Mouse (Mus musculus): ENCODE measurements around the gene Pgpep1. TPM values are rescaled to one million over a fixed set of nuclear protein-coding genes. Genes with fewer than 3 reads are reported as not detected.

The Pgpep1 gene
- polyA plus RNA-seq, 1 experiment from 2014 or later: 141 TPM

DNA sequence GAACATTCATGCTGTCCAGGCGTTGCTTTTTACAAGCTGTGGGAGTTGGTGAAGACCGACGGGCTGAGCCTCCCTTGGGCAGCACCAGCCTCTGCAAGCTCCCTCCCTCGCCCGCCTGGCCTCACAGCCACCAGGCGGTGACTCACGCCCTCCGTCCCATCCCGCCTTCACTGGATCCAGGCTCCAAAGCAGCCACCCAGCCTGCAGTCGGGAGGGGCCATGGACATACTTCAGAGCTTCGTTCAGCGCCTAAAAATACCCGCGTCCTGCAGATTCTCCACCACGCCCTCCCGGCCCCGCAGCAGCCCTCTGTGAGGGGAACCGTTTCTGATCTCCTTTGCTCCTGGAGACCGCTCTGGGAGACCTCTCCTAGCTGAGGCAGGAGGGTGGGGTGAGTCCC is 22.0 kb upstream of the Pgpep1 start:
- Histone ChIP-seq H3K4me1 (replicated peaks) (peaks cover 21% of the 10 kb centered on the region), H3K27ac (peak overlapping the region; percentile 63), H3K27me3 (ENCODE audit: insufficient read depth, poor library complexity, severe bottlenecking) (peaks cover 3% of the 10 kb centered on the region; the same call in 1 of the 2 replicates), H3K4me3 (peak overlapping the region; percentile 10; the same call in 1 of the 2 replicates), H3K36me3 (peaks cover 29% of the 10 kb centered on the region), H3K9me3 (no peaks in the 10 kb centered on the region)
- 10% methylated on average over 19 of the region's 19 CpGs for WGBS
- DNase-seq (ENCODE audit: low spot score): peak; percentile 43

DNA sequence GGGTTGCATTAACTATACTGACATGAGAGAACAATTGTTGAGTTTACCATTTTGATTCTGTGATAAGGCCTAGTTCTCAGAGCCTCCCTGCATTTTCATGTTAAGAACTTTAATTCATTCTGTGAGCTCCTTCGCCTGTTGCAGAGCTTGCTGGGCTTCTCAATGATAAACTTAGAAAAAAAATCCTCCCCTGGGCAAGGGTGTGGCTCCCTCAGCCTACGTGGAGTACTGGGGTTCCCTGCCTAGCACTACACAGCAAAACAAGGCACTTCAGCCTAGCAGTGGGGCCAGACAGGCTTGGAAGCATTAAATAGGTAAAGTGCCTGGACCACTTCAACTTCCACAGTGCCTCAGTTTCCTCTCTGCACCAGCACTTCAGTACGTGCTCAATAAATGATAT is 21.2 kb upstream of the Pgpep1 start:
- Histone ChIP-seq H3K9me3 (no peaks in the 10 kb centered on the region), H3K27me3 (ENCODE audit: insufficient read depth, poor library complexity, severe bottlenecking) (peaks cover 3% of the 10 kb centered on the region; the same call in 1 of the 2 replicates), H3K4me3 (no peak overlapping the region), H3K27ac (no peak overlapping the region), H3K4me1 (replicated peaks) (peaks cover 21% of the 10 kb centered on the region), H3K36me3 (peaks cover 34% of the 10 kb centered on the region)
- DNase-seq (ENCODE audit: low spot score): no peak
- WGBS: 75% methylated on average over 3 of the region's 3 CpGs

DNA sequence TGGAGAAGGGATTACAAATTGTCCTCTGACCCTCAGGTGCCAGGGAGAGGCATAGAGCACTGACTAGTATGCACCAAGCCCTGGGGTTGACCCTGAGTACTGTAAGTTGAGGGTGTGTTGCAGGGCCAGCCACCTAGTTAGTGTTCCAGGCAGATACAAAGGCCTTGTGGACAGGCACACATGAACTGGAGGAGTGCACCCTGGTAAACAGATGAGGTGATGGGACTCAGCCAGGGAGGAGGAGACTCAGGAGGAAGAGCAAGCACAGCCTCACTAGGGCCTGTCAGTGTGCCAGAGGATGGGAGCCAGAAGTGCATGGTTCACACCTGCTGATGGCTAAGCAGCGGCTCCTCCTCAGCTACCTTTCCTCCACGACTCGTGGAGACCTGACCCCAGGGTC is 19.9 kb upstream of the Pgpep1 start:
- Histone ChIP-seq H3K27me3 (ENCODE audit: insufficient read depth, poor library complexity, severe bottlenecking) (peaks cover 3% of the 10 kb centered on the region; the same call in 1 of the 2 replicates), H3K9me3 (no peaks in the 10 kb centered on the region), H3K4me3 (no peak overlapping the region), H3K27ac (0 out of 2 replicates have a peak overlapping the region, but pooled peaks have one; percentile 24), H3K4me1 (replicated peaks) (peaks cover 21% of the 10 kb centered on the region), H3K36me3 (peaks cover 41% of the 10 kb centered on the region)
- WGBS: 82% methylated on average over 3 of the region's 3 CpGs
- no peak for DNase-seq (ENCODE audit: low spot score)

DNA sequence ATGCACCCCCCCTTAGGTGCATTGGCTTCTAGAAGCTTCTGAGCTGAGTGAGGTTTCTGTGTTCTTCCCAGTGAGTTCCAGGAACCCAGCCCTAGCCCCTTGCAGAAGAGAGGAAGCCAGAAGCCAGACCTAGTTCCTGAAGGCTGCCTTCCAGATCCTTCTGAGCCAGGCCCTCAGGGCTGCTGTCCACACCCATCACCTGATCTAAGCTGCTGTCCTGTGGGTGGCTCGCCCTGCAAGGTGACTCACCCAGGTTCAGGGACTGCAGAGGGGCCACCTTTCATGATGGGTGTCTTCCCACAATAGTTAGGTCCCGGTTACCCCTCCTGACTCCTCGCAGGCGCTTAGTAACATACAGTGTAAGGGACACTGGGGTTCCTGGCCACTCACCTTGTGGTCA is 19.2 kb upstream of the Pgpep1 start:
- H3K9me3 ChIP-seq: no peaks in the 10 kb centered on the region
- H3K27ac ChIP-seq: no peak overlapping the region
- H3K4me3 ChIP-seq: no peak overlapping the region
- H3K36me3 ChIP-seq: peaks cover 41% of the 10 kb centered on the region
- WGBS: 86% methylated on average over 4 of the region's 4 CpGs
- peaks cover under 1% of the 10 kb centered on the region; the same call in 1 of the 2 replicates for H3K27me3 ChIP-seq (ENCODE audit: insufficient read depth, poor library complexity, severe bottlenecking)
- H3K4me1 ChIP-seq (replicated peaks): peaks cover 22% of the 10 kb centered on the region
- no peak for DNase-seq (ENCODE audit: low spot score)

DNA sequence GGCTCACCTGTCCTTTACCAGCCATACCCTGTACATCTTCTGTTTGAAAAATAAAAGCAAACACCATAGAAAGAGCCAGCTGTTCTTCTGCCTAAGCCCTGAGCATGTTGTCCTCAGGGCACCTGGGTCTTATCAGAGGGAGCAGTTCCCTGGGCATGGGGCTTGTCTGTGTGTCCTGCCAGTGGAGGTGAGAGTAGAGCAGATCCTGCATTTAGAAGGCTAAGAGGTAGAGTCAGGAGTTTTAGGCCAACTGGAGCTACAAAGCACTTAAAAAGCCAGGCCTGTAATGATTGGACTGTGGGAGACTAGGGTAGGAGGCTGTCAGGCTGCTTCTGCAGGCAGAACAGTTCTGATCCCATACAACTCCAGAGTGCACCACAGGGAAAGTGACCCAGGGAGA is 18.5 kb upstream of the Pgpep1 start:
- Histone ChIP-seq H3K9me3 (no peaks in the 10 kb centered on the region), H3K27ac (no peak overlapping the region), H3K27me3 (ENCODE audit: insufficient read depth, poor library complexity, severe bottlenecking) (no peaks in the 10 kb centered on the region; the same call in 1 of the 2 replicates), H3K4me3 (no peak overlapping the region), H3K4me1 (replicated peaks) (peaks cover 25% of the 10 kb centered on the region), H3K36me3 (peaks cover 41% of the 10 kb centered on the region)
- no peak for DNase-seq (ENCODE audit: low spot score)

DNA sequence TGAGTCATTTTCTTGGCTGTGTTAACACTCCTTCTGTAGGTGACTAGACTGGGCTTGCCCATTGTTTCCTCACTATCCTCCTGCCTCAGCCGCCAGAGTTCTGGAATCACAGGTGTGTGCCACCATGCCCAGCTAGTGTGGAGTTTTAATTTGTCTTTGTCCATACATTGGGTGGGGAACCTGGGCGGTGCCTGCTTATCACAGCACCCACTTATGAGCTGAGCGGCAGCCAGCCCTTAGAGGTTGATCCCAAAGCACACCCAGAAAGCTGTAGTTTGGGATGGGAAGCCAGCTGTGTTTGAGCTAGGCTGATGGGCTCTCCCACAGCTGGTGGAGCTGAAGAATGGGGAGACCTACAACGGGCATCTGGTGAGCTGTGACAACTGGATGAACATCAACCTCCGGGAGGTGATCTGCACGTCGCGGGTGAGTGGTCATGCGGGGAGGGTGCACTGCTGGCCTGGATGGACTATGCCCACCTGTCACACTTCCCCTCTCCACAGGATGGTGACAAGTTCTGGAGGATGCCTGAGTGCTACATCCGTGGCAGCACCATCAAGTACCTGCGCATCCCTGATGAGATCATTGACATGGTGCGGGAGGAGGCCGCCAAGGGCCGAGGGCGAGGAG is 17.4 kb upstream of the Pgpep1 start:
- Histone ChIP-seq H3K27me3 (ENCODE audit: insufficient read depth, poor library complexity, severe bottlenecking) (no peaks in the 10 kb centered on the region; the same call in 1 of the 2 replicates), H3K4me3 (no peak overlapping the region), H3K27ac (peak overlapping the region; percentile 16; the same call in 1 of the 2 replicates), H3K36me3 (peaks cover 41% of the 10 kb centered on the region), H3K9me3 (no peaks in the 10 kb centered on the region), H3K4me1 (replicated peaks) (peaks cover 26% of the 10 kb centered on the region)
- no peak for DNase-seq (ENCODE audit: low spot score)
- WGBS: 93% methylated on average over 15 of the region's 15 CpGs

DNA sequence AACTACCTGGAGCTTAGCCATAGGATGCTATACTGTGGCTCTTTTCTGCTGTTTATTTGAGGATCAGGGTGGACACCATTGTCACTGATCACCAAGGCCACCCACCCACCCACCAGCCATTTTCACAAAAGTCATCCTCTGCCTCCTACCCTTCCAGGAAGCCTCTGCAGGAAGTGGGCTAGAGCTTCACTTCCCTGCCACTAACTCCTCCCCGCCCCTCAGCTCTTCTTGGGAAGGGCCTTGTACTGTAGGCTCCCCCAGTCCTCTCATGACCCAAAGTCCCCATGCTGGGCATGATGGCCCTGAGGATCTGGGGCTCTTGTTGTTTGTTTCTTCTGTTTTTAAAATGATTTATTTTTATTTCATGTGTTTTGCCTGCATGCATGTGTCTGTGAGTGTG is 15.1 kb upstream of the Pgpep1 start:
- no peak for DNase-seq (ENCODE audit: low spot score)
- Histone ChIP-seq H3K9me3 (no peaks in the 10 kb centered on the region), H3K27me3 (ENCODE audit: insufficient read depth, poor library complexity, severe bottlenecking) (no peaks in the 10 kb centered on the region), H3K36me3 (peaks cover 41% of the 10 kb centered on the region), H3K4me1 (replicated peaks) (peaks cover 31% of the 10 kb centered on the region), H3K4me3 (0 out of 2 replicates have a peak overlapping the region, but pooled peaks have one; percentile 71), H3K27ac (no peak overlapping the region)
- 87% methylated on average over 1 of the region's 1 CpGs for WGBS

DNA sequence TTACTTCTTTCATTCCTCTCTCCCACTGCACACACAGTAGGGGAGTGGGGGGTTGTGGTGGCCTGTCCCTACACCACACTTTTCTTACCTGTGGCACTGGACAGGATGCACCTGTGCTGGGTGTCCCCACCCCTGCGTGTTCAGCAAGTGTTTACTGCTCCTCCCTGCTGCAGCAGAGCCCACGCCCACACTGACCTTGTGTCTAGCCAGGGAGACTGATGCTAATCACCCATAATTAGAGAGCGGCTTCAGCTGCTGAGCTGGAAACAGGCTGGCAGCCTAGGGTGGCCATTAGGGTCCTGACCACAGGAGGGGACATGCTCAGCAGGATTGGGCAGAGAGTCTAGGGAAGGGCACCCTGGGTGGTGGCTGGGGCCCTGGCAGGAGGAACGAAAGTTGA is 14.5 kb upstream of the Pgpep1 start:
- peak overlapping the region; percentile 98 for H3K27ac ChIP-seq
- H3K4me3 ChIP-seq: peak overlapping the region; percentile 71

DNA sequence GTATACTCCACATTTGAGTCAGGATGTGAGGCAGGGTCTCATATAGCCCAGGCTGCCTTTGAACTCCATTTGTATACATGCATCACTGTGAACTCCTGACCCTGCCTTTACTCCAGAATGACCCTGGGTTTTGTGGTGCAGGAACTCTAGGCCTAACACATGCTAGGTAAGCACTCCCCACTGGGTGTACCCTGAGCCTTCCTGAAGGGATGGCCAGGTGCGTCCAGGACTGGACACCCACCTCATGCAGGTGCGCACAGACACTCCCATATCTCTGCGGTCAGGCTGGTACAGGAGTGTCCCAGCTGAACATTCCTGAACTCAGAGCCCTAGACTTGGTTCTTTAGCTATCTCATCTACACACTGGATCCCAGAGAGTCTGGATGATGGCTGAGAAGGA is 13.9 kb upstream of the Pgpep1 start:
- no peaks in the 10 kb centered on the region for H3K27me3 ChIP-seq (ENCODE audit: insufficient read depth, poor library complexity, severe bottlenecking)
- no peaks in the 10 kb centered on the region for H3K9me3 ChIP-seq
- H3K4me3 ChIP-seq: peak overlapping the region; percentile 71
- peak overlapping the region; percentile 98 for H3K27ac ChIP-seq
- peaks cover 31% of the 10 kb centered on the region for H3K4me1 ChIP-seq (replicated peaks)
- no peak for DNase-seq (ENCODE audit: low spot score)
- WGBS: 85% methylated on average over 3 of the region's 3 CpGs
- peaks cover 30% of the 10 kb centered on the region for H3K36me3 ChIP-seq

More for the DNA sequence above, 14.5 kb upstream of the Pgpep1 start:
- Histone ChIP-seq H3K36me3 (peaks cover 36% of the 10 kb centered on the region), H3K4me1 (replicated peaks) (peaks cover 31% of the 10 kb centered on the region), H3K9me3 (no peaks in the 10 kb centered on the region), H3K27me3 (ENCODE audit: insufficient read depth, poor library complexity, severe bottlenecking) (no peaks in the 10 kb centered on the region)
- WGBS: 88% methylated on average over 4 of the region's 4 CpGs
- no peak for DNase-seq (ENCODE audit: low spot score)

DNA sequence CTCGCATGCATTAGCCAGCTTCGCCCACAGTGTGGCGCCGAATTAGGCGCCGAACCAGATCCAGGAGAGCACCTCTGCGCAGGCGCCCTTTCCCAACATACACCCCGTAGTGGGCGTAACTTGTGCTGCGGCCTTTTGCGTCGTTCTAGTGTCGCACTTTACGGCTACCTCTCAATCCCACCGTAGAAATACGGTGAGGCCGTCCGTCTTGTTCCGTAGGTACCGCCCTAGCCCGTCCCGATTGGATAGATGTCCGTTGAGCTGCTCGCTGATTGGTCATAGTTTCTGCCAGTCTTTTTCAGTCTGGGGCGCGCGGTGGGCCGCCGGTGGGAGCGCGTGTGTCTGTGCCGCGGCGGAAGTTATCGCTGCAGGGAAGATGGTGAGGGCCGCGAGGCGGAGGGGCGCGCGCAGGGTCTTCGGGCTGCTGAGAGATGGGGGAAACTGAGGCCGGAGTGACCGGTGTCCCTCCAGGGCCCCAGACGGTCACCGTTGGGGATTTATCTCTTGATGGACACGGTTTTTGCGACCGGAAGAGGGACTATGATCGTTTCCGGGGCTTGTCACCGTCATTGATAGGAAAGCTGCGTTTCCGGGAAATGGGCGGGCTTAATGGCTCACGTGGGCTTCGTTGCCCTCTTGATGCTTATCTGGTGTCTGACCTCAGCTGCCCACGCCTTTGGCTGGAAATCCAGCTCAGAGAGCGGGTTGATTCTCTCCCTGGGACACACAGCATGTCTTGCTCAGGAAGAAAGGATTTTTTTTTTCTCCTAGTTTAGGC is 13.1 kb upstream of the Pgpep1 start, which contains the start of gene Lsm4:
Gene Lsm4 (plus strand): TSS at position 170 of the 778 bp plus-strand sequence.
- under 1% methylated on average over 60 of the region's 60 CpGs for WGBS
- peak; percentile 99 for DNase-seq (ENCODE audit: low spot score)
- Histone ChIP-seq H3K4me3 (peak within 1 kb of the TSS; percentile 71), H3K27me3 (ENCODE audit: insufficient read depth, poor library complexity, severe bottlenecking) (no peaks in the 10 kb centered on the region), H3K9me3 (no peaks in the 10 kb centered on the region), H3K36me3 (peaks cover 22% of the 10 kb centered on the region), H3K27ac (peak within 1 kb of the TSS; percentile 98), H3K4me1 (replicated peaks) (peaks cover 31% of the 10 kb centered on the region)

DNA sequence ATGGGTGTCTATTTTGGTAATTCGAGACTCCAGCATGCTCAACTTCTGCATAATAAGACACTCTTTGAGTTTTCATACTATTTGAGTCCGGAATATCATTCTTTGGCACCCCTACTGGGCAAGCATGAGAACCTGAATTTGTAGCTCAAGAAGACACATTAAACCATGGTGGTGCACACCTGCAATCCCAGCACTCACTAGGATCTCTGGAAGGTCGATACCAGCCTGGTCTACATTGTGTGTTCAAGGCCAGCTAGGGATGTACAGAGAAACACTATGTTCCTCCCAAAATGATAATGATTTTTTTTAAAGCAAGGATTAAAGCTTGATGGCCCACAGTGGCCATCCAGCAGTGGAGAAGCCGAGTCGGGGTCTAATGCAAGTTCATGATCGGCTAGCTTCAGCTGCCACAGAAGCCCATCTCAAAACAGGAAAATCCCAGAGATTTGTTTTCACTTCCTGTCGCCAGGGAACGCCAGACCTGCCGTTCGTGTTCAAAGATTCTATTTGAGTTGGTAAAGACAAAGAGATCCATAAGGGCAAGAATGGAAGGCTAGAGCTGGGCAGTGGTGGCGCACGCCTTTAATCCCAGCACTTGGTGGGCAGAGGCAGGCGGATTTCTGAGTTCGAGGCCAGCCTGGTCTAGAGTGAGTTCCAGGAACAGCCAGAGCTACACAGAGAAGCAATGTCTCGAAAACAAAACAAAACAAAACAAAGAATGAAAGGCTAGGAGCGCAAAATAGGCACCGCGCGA is 12.3 kb upstream of the Pgpep1 start:
- Histone ChIP-seq H3K4me3 (peak overlapping the region; percentile 71), H3K4me1 (replicated peaks) (peaks cover 31% of the 10 kb centered on the region), H3K36me3 (peaks cover 14% of the 10 kb centered on the region), H3K27me3 (ENCODE audit: insufficient read depth, poor library complexity, severe bottlenecking) (no peaks in the 10 kb centered on the region), H3K9me3 (0 out of 2 replicates have a peak, but pooled peaks cover 3% of the 10 kb centered on the region), H3K27ac (peak overlapping the region; percentile 98)
- DNase-seq (ENCODE audit: low spot score): no peak
- WGBS: 40% methylated on average over 19 of the region's 19 CpGs

DNA sequence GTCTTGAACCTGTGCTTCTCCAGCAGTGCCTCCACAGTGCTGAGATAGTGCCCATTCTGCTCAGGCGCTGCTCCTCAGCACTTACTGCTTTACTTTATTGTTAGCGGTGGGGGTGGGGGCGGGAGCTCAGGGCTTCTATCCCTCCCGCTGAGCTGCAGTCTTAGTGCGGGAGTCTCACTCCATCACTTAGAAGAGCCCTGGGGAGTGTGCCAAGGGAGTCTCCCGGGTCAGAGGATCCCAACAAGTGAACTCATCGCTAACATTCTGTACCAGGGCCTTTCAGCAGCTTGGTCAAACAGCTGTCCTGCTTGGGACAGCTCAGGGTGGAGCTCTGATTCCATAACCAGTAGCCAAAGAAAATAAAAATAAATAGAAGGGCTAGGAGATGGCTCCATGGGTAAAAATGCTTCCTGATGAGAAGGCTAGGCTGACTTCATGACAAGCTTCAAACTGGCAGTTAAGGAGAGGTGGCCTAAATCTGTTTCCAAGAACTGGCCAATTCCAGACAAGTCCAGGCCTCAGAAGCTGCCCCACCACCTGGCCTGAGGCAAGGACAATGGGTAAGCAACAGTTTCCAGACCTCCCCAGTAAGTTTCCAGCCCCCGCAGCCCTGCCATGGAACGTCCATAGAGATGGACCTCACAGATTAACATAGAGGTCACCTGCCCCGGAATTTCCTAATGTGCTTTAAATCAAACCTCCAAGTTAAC is 11.6 kb upstream of the Pgpep1 start:
- DNase-seq (ENCODE audit: low spot score): no peak
- Histone ChIP-seq H3K36me3 (peaks cover 9% of the 10 kb centered on the region), H3K9me3 (0 out of 2 replicates have a peak, but pooled peaks cover 3% of the 10 kb centered on the region), H3K4me3 (no peak overlapping the region), H3K27ac (peak overlapping the region; percentile 98; the same call in 1 of the 2 replicates), H3K4me1 (replicated peaks) (peaks cover 35% of the 10 kb centered on the region), H3K27me3 (ENCODE audit: insufficient read depth, poor library complexity, severe bottlenecking) (no peaks in the 10 kb centered on the region)
- WGBS: 64% methylated on average over 10 of the region's 10 CpGs
